Mouse (Mus musculus) limb, embryonic 15.5 days (tissue): ENCODE results near the gene Tmem236. TPM values are rescaled to one million over a fixed set of nuclear protein-coding genes. Genes with fewer than 3 reads are reported as not detected.

Experiments used
- ATAC-seq: fragments of 200-750 bp; cut with Nextera tagmentation; 2 replicates; pipeline ENCODE4 v1.8.0; 2017; ENCODE audit warnings: low read depth, moderate TSS enrichment; ENCODE audit not compliant: insufficient number of reproducible peaks, low FRiP score, low TSS enrichment
- H3K27ac ChIP-seq: fragments of 300-500 bp; sonication (generic); 2 replicates; pipeline ENCODE4 v1.5.1; 2015; ENCODE audit warnings: moderate library complexity, mild to moderate bottlenecking, inconsistent platforms
- H3K27me3 ChIP-seq: fragments of 300-500 bp; sonication (generic); 2 replicates; pipeline ENCODE4 v1.6.1; 2015; ENCODE audit warnings: inconsistent platforms
- H3K36me3 ChIP-seq: fragments of 300-500 bp; sonication (generic); 2 replicates; pipeline ENCODE4 v1.6.1; 2015; ENCODE audit warnings: inconsistent platforms
- H3K4me1 ChIP-seq: fragments of 300-500 bp; sonication (generic); 2 replicates; pipeline ENCODE4 v1.6.1; 2015; ENCODE audit warnings: inconsistent platforms
- H3K4me2 ChIP-seq: fragments of 300-500 bp; sonication (generic); 2 replicates; pipeline ENCODE4 v1.6.1; 2015; ENCODE audit warnings: mild to moderate bottlenecking, inconsistent platforms
- H3K4me3 ChIP-seq: fragments of 300-500 bp; sonication (generic); 2 replicates; pipeline ENCODE4 v1.5.1; 2015; ENCODE audit warnings: mild to moderate bottlenecking, inconsistent platforms
- H3K9ac ChIP-seq: fragments of 300-500 bp; sonication (generic); 2 replicates; pipeline ENCODE4 v1.6.1; 2015; ENCODE audit warnings: inconsistent platforms
- H3K9me3 ChIP-seq: fragments of 300-500 bp; sonication (generic); 2 replicates; pipeline ENCODE4 v1.6.1; 2016; ENCODE audit warnings: inconsistent platforms
- WGBS: fragments of 180-500 bp; shearing (Covaris S2); methylation state at CpG from one replicate; pipeline ENCODE4 v1.1.7; 2015; 5-methylcytosine and 5-hydroxymethylcytosine counted together
- polyA plus RNA-seq: library from polyadenylated mRNA; unstranded; fragments of >200 nt; fragmentation: Nextera tagmentation; extraction: Ambion mirVana; gene quantifications from 2 replicates; pipeline ENCODE4 v1.2.1, GENCODE M21; 2015

Tmem236 gene
- polyA plus RNA-seq, 1 experiment from 2014 or later = 0.09 TPM

- H3K4me3 ChIP-seq = no peak overlapping the region
- H3K4me2 ChIP-seq = no peak overlapping the region
- 79% methylated on average over 1 of the region's 1 CpGs for WGBS
- H3K27ac ChIP-seq = no peak overlapping the region
- no peak for ATAC-seq
- H3K4me1 ChIP-seq = peaks cover 5% of the 10 kb centered on the region
- no peaks in the 10 kb centered on the region for H3K9me3 ChIP-seq
- no peaks in the 10 kb centered on the region for H3K36me3 ChIP-seq
- H3K27me3 ChIP-seq = no peaks in the 10 kb centered on the region
- H3K9ac ChIP-seq = no peak overlapping the region
Observed at GRCm38 (mm10) chr2:14232897-14233296, 58.6 kb downstream of the Tmem236 start.

GRCm38 (mm10) chr2:14233983-14234382, 59.7 kb downstream of the Tmem236 start:
- no peak overlapping the region for H3K4me2 ChIP-seq
- H3K27me3 ChIP-seq = no peaks in the 10 kb centered on the region
- no peaks in the 10 kb centered on the region for H3K9me3 ChIP-seq
- no peak overlapping the region for H3K4me3 ChIP-seq
- no peak overlapping the region for H3K9ac ChIP-seq
- WGBS = 79% methylated on average over 2 of the region's 2 CpGs
- no peak overlapping the region for H3K27ac ChIP-seq
- ATAC-seq = no peak
- H3K4me1 ChIP-seq = peaks cover 5% of the 10 kb centered on the region
- H3K36me3 ChIP-seq = no peaks in the 10 kb centered on the region

GRCm38 (mm10) chr2:14235319-14235718, 61.0 kb downstream of the Tmem236 start:
- no peak overlapping the region for H3K4me2 ChIP-seq

GRCm38 (mm10) chr2:14236920-14237319, 62.6 kb downstream of the Tmem236 start:
- Histone ChIP-seq H3K4me1 (peaks cover 5% of the 10 kb centered on the region), H3K27ac (no peak overlapping the region), H3K9me3 (no peaks in the 10 kb centered on the region), H3K4me2 (no peak overlapping the region), H3K9ac (no peak overlapping the region), H3K27me3 (no peaks in the 10 kb centered on the region), H3K4me3 (no peak overlapping the region), H3K36me3 (no peaks in the 10 kb centered on the region)
- WGBS = 88% methylated on average over 4 of the region's 4 CpGs
- ATAC-seq = no peak

More at GRCm38 (mm10) chr2:14235319-14235718, 61.0 kb downstream of the Tmem236 start:
- no peaks in the 10 kb centered on the region for H3K36me3 ChIP-seq
- no peaks in the 10 kb centered on the region for H3K9me3 ChIP-seq
- H3K27me3 ChIP-seq = no peaks in the 10 kb centered on the region
- H3K4me1 ChIP-seq = peaks cover 5% of the 10 kb centered on the region
- WGBS = 85% methylated on average over 5 of the region's 5 CpGs
- H3K4me3 ChIP-seq = no peak overlapping the region
- ATAC-seq = no peak
- no peak overlapping the region for H3K27ac ChIP-seq
- H3K9ac ChIP-seq = no peak overlapping the region

GRCm38 (mm10) chr2:14237723-14238122, 63.4 kb downstream of the Tmem236 start:
- Histone ChIP-seq H3K4me3 (no peak overlapping the region), H3K36me3 (no peaks in the 10 kb centered on the region), H3K9me3 (no peaks in the 10 kb centered on the region), H3K4me1 (peaks cover 5% of the 10 kb centered on the region), H3K27me3 (no peaks in the 10 kb centered on the region), H3K27ac (no peak overlapping the region), H3K4me2 (no peak overlapping the region), H3K9ac (no peak overlapping the region)
- no peak for ATAC-seq
- WGBS = 19% methylated on average over 4 of the region's 4 CpGs

GRCm38 (mm10) chr2:14239151-14239550, 64.8 kb downstream of the Tmem236 start:
- H3K4me2 ChIP-seq = no peak overlapping the region
- H3K4me3 ChIP-seq = no peak overlapping the region
- no peaks in the 10 kb centered on the region for H3K36me3 ChIP-seq
- no peak for ATAC-seq
- peaks cover 5% of the 10 kb centered on the region for H3K4me1 ChIP-seq
- WGBS = 84% methylated on average over 5 of the region's 5 CpGs
- no peaks in the 10 kb centered on the region for H3K9me3 ChIP-seq
- H3K27ac ChIP-seq = no peak overlapping the region
- no peaks in the 10 kb centered on the region for H3K27me3 ChIP-seq
- H3K9ac ChIP-seq = no peak overlapping the region

GRCm38 (mm10) chr2:14244157-14244556, 69.8 kb downstream of the Tmem236 start:
- Histone ChIP-seq H3K9me3 (no peaks in the 10 kb centered on the region), H3K4me2 (no peak overlapping the region), H3K27ac (no peak overlapping the region), H3K9ac (no peak overlapping the region), H3K4me3 (no peak overlapping the region), H3K27me3 (no peaks in the 10 kb centered on the region), H3K36me3 (no peaks in the 10 kb centered on the region), H3K4me1 (no peaks in the 10 kb centered on the region)
- WGBS = 89% methylated on average over 5 of the region's 5 CpGs
- no peak for ATAC-seq

GRCm38 (mm10) chr2:14244668-14245067, 70.3 kb downstream of the Tmem236 start:
- WGBS = 68% methylated on average over 2 of the region's 2 CpGs
- no peak overlapping the region for H3K4me3 ChIP-seq
- no peaks in the 10 kb centered on the region for H3K27me3 ChIP-seq
- H3K4me2 ChIP-seq = no peak overlapping the region
- ATAC-seq = no peak
- H3K9ac ChIP-seq = no peak overlapping the region
- H3K9me3 ChIP-seq = no peaks in the 10 kb centered on the region
- H3K4me1 ChIP-seq = no peaks in the 10 kb centered on the region
- no peaks in the 10 kb centered on the region for H3K36me3 ChIP-seq
- H3K27ac ChIP-seq = no peak overlapping the region

GRCm38 (mm10) chr2:14249839-14250564, 75.7 kb downstream of the Tmem236 start:
- Histone ChIP-seq H3K9ac (no peak overlapping the region), H3K27ac (no peak overlapping the region), H3K36me3 (no peaks in the 10 kb centered on the region), H3K4me2 (no peak overlapping the region), H3K4me1 (no peaks in the 10 kb centered on the region), H3K27me3 (no peaks in the 10 kb centered on the region), H3K4me3 (no peak overlapping the region), H3K9me3 (no peaks in the 10 kb centered on the region)
- ATAC-seq = no peak
- WGBS = 76% methylated on average over 3 of the region's 3 CpGs

- no peak for ATAC-seq
- Histone ChIP-seq H3K4me2 (no peak overlapping the region), H3K27ac (no peak overlapping the region), H3K9me3 (no peaks in the 10 kb centered on the region), H3K9ac (no peak overlapping the region), H3K27me3 (no peaks in the 10 kb centered on the region), H3K4me3 (no peak overlapping the region), H3K4me1 (no peaks in the 10 kb centered on the region), H3K36me3 (no peaks in the 10 kb centered on the region)
- WGBS = 72% methylated on average over 3 of the region's 3 CpGs
Observed at GRCm38 (mm10) chr2:14251938-14252337, 77.6 kb downstream of the Tmem236 start.

- Histone ChIP-seq H3K9ac (no peak overlapping the region), H3K4me2 (no peak overlapping the region), H3K4me1 (no peaks in the 10 kb centered on the region), H3K36me3 (no peaks in the 10 kb centered on the region), H3K27me3 (no peaks in the 10 kb centered on the region), H3K27ac (no peak overlapping the region), H3K9me3 (no peaks in the 10 kb centered on the region), H3K4me3 (no peak overlapping the region)
- no peak for ATAC-seq
Observed at GRCm38 (mm10) chr2:14258345-14258850, 84.1 kb downstream of the Tmem236 start.

- Histone ChIP-seq H3K36me3 (no peaks in the 10 kb centered on the region), H3K4me1 (no peaks in the 10 kb centered on the region), H3K9me3 (no peaks in the 10 kb centered on the region), H3K4me3 (no peak overlapping the region), H3K4me2 (no peak overlapping the region), H3K27me3 (no peaks in the 10 kb centered on the region), H3K27ac (no peak overlapping the region), H3K9ac (no peak overlapping the region)
- no peak for ATAC-seq
- WGBS = 91% methylated on average over 1 of the region's 1 CpGs
Observed at GRCm38 (mm10) chr2:14262090-14262489, 87.8 kb downstream of the Tmem236 start.
